Mouse (Mus musculus): ENCODE measurements around the gene Grcc10. TPM values are rescaled to one million over a fixed set of nuclear protein-coding genes. Genes with fewer than 3 reads are reported as not detected.

Gene Grcc10
- polyA plus RNA-seq, 1 experiment: 0.95 TPM

DNA sequence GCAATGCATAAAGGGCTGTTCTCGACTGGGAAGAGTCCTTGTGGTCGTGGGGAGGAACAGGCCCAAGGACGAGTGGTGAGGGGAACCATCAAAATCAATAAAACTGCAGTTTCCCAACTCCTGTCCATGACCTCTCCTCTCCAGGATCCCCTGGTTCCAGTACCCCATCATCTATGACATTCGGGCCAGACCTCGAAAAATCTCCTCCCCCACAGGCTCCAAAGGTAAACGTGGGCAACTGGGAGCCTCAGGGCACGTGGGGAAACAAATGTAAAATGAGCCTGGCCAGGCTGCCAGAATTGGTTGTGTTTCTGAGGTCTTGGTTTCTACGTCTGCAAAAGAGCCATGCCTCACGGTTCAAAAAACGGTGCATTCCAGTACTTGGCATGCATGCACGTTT lies 28.3 kb downstream of the Grcc10 start:
- TF ChIP-seq GATA1 (IDR thresholded peaks at IDR 0.05; ENCODE audit: low read length): no peak
- no peak for TF ChIP-seq TAL1 (IDR thresholded peaks at IDR 0.05; ENCODE audit: low read length)
- no peaks in the 10 kb centered on the region for H3K27me3 ChIP-seq (ENCODE audit: control insufficient read depth)
- H3K4me1 ChIP-seq (ENCODE audit: control insufficient read depth): peaks cover 64% of the 10 kb centered on the region
- H3K36me3 ChIP-seq (ENCODE audit: control insufficient read depth): peaks cover 73% of the 10 kb centered on the region
- no peaks in the 10 kb centered on the region for H3K9me3 ChIP-seq (ENCODE audit: control insufficient read depth, low read length)
- peak overlapping the region; percentile 79 for H3K4me3 ChIP-seq (replicated peaks)

DNA sequence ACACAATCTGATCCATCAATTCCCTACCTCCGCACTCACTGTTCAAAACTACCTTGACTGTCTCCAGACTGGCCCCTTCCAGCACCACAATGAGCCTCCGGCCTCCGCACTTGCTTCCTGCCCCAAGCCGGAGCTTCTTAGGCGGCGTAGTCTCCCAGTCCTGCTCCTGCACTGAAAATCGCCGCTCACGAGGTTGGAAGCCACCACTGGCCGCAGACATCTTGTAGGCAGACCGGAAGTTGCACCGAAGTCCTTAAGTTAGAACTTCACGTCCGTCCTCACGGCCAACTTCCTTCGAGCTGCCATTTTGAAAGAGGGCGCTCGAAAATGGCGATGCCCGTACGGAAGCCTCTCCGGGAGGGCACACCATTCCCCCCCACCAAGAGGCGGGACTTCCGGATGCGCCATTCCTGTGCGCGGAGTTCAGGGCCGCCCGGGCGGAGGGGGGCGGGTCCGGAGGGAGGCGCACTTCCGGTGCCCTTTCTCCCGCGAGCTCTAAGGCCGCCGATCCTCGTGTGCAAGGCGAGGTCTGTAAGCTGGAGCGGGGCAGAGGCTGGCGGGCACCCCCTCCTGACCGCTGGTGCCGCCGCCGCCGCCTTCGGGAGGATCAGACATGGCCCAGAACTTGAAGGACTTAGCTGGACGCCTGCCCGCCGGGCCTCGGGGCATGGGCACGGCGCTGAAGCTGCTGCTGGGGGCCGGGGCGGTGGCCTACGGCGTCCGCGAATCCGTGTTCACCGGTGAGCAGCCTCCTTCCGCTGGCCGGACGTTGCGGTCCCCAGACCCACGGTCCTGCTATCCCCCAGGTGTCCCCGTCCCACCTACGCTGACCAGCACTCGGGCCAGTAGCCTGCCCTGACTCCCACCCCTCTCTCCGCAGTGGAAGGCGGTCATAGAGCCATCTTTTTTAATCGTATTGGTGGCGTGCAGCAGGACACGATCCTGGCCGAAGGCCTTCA lies 29.1 kb downstream of the Grcc10 start, which contains the start of the genes Emg1 and Phb2:
TSS of gene Emg1 (minus strand) at position 355 of the 959 bp plus-strand sequence.
TSS of gene Phb2 (plus strand) at position 513 of the 959 bp plus-strand sequence.
- peak within 1 kb of the TSS; percentile 79 for H3K4me3 ChIP-seq (replicated peaks)
- peaks cover 73% of the 10 kb centered on the region for H3K36me3 ChIP-seq (ENCODE audit: control insufficient read depth)
- H3K4me1 ChIP-seq (ENCODE audit: control insufficient read depth): peaks cover 62% of the 10 kb centered on the region
- H3K9me3 ChIP-seq (ENCODE audit: control insufficient read depth, low read length): no peaks in the 10 kb centered on the region
- no peaks in the 10 kb centered on the region for H3K27me3 ChIP-seq (ENCODE audit: control insufficient read depth)
- TF ChIP-seq GATA1 (IDR thresholded peaks at IDR 0.05; ENCODE audit: low read length) (no peak), TAL1 (IDR thresholded peaks at IDR 0.05; ENCODE audit: low read length) (no peak)

DNA sequence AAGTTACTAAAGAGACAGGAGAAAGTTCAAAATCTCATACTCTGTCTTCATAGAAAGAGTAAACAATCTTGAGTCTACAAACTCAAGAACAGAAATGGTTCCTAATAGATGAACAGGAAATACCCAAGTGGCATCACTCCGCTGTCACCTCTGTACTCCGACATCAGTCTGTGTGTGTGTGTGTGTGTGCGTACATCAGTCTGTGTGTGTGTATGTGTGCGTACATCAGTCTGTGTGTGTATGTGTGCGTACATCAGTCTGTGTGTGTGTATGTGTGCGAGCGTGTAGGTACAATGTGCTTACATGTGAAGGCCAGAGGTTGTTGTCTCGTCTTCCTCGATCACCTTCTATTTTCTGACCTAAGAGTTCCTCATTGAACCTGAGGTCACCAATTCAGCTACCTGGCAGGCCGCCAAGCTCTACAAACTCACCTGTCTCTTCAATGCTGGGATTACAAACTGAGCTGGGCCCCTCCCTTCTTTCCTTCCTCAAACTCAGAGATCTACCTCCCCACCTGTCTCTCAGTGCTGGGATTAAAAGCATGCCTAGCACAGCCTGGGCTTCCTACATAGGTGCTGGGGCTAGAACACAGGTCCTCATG lies 32.8 kb downstream of the Grcc10 start:
- H3K36me3 ChIP-seq (ENCODE audit: control insufficient read depth): peaks cover 73% of the 10 kb centered on the region
- no peaks in the 10 kb centered on the region for H3K27me3 ChIP-seq (ENCODE audit: control insufficient read depth)
- no peak overlapping the region for H3K4me3 ChIP-seq (replicated peaks)
- H3K4me1 ChIP-seq (ENCODE audit: control insufficient read depth): peaks cover 45% of the 10 kb centered on the region
- no peak for TF ChIP-seq TAL1 (IDR thresholded peaks at IDR 0.05; ENCODE audit: low read length)
- no peak for TF ChIP-seq GATA1 (IDR thresholded peaks at IDR 0.05; ENCODE audit: low read length)
- no peaks in the 10 kb centered on the region for H3K9me3 ChIP-seq (ENCODE audit: control insufficient read depth, low read length)

DNA sequence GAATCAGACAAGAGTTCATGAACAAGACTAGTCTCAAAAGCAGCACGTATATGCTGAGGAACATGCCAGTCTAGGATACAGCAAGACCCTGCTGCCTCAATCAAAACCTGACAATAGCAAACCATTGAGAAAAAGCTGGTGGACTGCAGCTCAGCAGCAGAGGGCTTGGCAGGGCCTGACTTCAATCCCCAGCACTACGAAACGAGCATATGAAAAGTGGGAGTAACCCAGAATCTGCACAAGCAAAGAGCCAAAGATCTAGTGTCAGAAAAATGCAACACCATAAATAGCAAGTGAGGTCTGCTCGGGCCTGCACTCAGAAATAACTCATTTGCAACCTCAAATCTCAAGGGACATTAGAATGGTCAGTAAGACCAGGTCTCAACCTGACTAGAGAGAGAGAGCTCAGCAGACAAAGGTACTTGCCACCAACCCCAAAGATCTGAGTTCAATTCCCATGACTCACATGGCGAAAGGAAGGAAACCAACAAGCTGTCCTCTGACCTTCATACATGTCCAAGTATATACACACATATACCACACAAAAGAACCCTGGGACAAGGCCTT lies 35.0 kb downstream of the Grcc10 start:
- Histone ChIP-seq H3K4me1 (ENCODE audit: control insufficient read depth) (peaks cover 30% of the 10 kb centered on the region), H3K9me3 (ENCODE audit: control insufficient read depth, low read length) (no peaks in the 10 kb centered on the region), H3K4me3 (replicated peaks) (no peak overlapping the region), H3K27me3 (ENCODE audit: control insufficient read depth) (no peaks in the 10 kb centered on the region), H3K36me3 (ENCODE audit: control insufficient read depth) (peaks cover 94% of the 10 kb centered on the region)
- no peak for TF ChIP-seq GATA1 (IDR thresholded peaks at IDR 0.05; ENCODE audit: low read length)

DNA sequence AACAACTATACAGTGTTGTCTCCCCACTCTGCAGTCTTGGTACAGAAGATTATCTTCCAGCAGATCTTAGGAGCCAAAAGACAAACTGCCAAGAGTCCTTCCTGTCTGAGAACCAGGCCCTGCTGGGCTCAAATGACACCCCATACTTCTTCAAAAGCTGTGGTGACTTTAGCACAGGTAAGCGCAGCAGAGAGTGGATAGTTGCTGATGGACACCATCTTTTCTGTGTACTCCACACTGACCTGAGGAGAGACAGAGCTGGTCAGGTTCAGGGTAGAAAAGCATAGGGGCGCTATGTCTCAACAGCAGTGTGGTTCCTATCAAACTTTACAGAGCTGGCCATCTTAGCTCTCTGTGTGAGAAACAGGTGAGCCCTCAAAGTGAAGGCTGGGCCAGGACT lies 36.8 kb downstream of the Grcc10 start:
- Histone ChIP-seq H3K4me3 (replicated peaks) (no peak overlapping the region), H3K9me3 (ENCODE audit: control insufficient read depth, low read length) (no peaks in the 10 kb centered on the region), H3K4me1 (ENCODE audit: control insufficient read depth) (peaks cover 14% of the 10 kb centered on the region), H3K27me3 (ENCODE audit: control insufficient read depth) (no peaks in the 10 kb centered on the region), H3K36me3 (ENCODE audit: control insufficient read depth) (peaks cover 100% of the 10 kb centered on the region)
- TF ChIP-seq TAL1 (IDR thresholded peaks at IDR 0.05; ENCODE audit: low read length) (no peak), GATA1 (IDR thresholded peaks at IDR 0.05; ENCODE audit: low read length) (no peak)

DNA sequence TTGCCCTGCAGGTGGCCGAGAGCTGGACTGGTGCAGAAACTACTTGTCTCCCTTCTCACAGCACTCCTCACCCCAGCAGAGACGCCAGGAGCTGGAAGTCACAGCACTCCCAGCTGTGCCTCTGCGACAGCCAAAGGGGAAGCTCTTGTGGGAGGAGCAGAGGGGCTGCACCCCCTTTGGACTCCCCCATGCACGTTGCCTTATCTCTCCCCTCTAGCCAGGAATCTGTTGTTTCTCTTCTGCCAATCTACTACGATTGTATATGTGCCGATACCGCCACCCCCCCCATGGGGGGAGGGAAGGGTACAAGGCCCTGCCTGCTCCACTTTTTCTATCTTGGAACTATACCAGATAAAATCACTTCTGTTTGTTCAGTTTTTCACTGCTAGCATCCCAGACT lies 37.4 kb downstream of the Grcc10 start:
- Histone ChIP-seq H3K4me3 (replicated peaks) (no peak overlapping the region), H3K36me3 (ENCODE audit: control insufficient read depth) (peaks cover 100% of the 10 kb centered on the region), H3K9me3 (ENCODE audit: control insufficient read depth, low read length) (no peaks in the 10 kb centered on the region), H3K4me1 (ENCODE audit: control insufficient read depth) (peaks cover 8% of the 10 kb centered on the region), H3K27me3 (ENCODE audit: control insufficient read depth) (no peaks in the 10 kb centered on the region)
- no peak for TF ChIP-seq TAL1 (IDR thresholded peaks at IDR 0.05; ENCODE audit: low read length)
- TF ChIP-seq GATA1 (IDR thresholded peaks at IDR 0.05; ENCODE audit: low read length): no peak

DNA sequence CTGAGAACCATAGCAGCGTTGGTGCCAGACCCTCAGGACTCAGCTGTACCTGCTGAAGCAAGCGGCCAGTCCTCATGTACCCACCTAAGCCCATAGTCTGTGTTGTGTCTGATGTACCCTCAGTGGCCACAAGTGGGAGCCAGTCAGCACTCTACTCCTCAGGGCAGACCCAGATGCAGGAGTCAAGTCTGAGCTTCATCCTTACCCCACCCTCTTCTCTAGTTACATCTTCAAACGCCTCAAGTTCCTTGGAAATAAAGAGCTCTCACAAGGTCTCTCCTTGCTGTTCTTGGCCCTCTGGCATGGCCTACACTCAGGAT lies 38.4 kb downstream of the Grcc10 start:
- Histone ChIP-seq H3K9me3 (ENCODE audit: control insufficient read depth, low read length) (no peaks in the 10 kb centered on the region), H3K27me3 (ENCODE audit: control insufficient read depth) (no peaks in the 10 kb centered on the region), H3K4me3 (replicated peaks) (no peak overlapping the region), H3K4me1 (ENCODE audit: control insufficient read depth) (peaks cover 3% of the 10 kb centered on the region), H3K36me3 (ENCODE audit: control insufficient read depth) (peaks cover 100% of the 10 kb centered on the region)
- TF ChIP-seq TAL1 (IDR thresholded peaks at IDR 0.05; ENCODE audit: low read length) (no peak), GATA1 (IDR thresholded peaks at IDR 0.05; ENCODE audit: low read length) (no peak)

DNA sequence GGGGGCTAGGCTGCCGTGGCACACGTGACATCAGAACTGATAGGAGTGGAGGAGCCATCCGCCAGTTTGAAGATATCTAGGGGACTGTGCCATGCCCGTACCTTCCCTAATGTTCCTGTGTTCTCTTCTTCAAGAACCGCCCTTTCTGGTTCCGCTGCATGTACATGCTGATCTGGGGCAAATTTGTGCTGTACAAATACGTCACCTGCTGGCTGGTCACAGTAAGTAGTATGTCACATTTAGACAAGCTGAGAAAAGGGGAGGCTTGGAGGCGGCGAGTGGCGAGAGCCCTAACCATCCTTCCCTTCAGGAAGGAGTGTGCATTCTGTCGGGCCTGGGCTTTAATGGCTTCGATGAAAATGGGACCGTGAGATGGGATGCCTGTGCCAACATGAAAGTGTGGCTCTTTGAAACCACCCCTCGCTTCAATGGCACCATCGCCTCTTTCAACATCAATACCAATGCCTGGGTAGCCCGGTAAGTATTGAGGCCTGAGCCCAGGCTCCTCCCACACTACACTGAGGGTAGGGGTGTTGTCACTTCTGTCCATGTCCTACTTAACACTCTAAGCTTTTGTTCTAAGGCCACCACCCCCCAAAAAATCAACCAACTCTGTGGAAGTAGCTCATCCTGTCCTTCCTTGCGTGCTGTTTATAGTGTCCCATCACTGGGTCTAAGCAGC lies 38.9 kb downstream of the Grcc10 start:
- H3K36me3 ChIP-seq (ENCODE audit: control insufficient read depth): peaks cover 100% of the 10 kb centered on the region
- TF ChIP-seq TAL1 (IDR thresholded peaks at IDR 0.05; ENCODE audit: low read length) (no peak), GATA1 (IDR thresholded peaks at IDR 0.05; ENCODE audit: low read length) (no peak)
- no peaks in the 10 kb centered on the region for H3K27me3 ChIP-seq (ENCODE audit: control insufficient read depth)
- no peak overlapping the region for H3K4me3 ChIP-seq (replicated peaks)
- H3K9me3 ChIP-seq (ENCODE audit: control insufficient read depth, low read length): no peaks in the 10 kb centered on the region
- peaks cover 3% of the 10 kb centered on the region for H3K4me1 ChIP-seq (ENCODE audit: control insufficient read depth)

DNA sequence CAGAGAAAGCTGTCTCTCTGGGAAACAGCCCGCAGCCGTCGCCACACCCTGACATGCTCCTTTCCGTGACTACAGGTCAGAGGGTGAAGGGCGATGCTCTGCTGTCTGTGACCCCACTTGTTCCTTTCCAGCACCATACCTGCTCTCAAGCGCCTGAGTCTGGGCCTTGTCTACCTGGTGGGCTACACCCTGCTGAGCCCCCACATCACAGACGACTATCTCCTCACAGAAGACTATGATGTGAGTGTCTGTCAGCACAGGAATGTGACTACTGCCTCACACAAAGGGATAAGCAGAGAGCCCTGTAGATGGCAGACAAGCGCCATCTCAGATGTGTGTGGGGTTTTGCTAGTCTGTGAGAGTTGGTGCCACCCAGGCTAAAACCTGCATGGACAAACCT lies 39.8 kb downstream of the Grcc10 start:
- Histone ChIP-seq H3K4me1 (ENCODE audit: control insufficient read depth) (peaks cover 3% of the 10 kb centered on the region), H3K9me3 (ENCODE audit: control insufficient read depth, low read length) (no peaks in the 10 kb centered on the region), H3K27me3 (ENCODE audit: control insufficient read depth) (no peaks in the 10 kb centered on the region), H3K36me3 (ENCODE audit: control insufficient read depth) (peaks cover 100% of the 10 kb centered on the region), H3K4me3 (replicated peaks) (no peak overlapping the region)
- no peak for TF ChIP-seq GATA1 (IDR thresholded peaks at IDR 0.05; ENCODE audit: low read length)
- no peak for TF ChIP-seq TAL1 (IDR thresholded peaks at IDR 0.05; ENCODE audit: low read length)

Data from erythroblast, embryonic 14.5 days (primary cell).